Comparison of ENCODE assay signal across 9 mouse cellular contexts in genomic region chr11:100408076-100408834, GRCm38 (mm10). TPM values are rescaled to one million over a fixed set of nuclear protein-coding genes. Genes with fewer than 3 reads are reported as not detected.
DNase-seq lines count a peak whose midpoint lies in the region; ATAC-seq and TF ChIP-seq lines count a peak whose summit lies in the region.
"Had no signal": no experiment of that assay in that cellular context is flagged by ENCODE, and none has a peak within 500 bp of the region (broad histone marks: within the 10 kb centered on the region; RNA-seq: fewer than 3 reads in every experiment).

No protein-coding gene starts in this region.

- H3K27me3 ChIP-seq in hindbrain, embryonic 11.5 days (ENCODE audit: control insufficient read depth, insufficient read depth, low read length), result no peaks in the 10 kb centered on the region
- 0 out of 2 replicates have a peak, but pooled peaks cover 1% of the 10 kb centered on the region for H3K27me3 ChIP-seq in hindbrain, embryonic 12.5 days
- H3K27me3 ChIP-seq in E14TG2a.4 (ENCODE audit: insufficient read depth, low read length), result peaks cover 12% of the 10 kb centered on the region
- no peaks in the 10 kb centered on the region for H3K27me3 ChIP-seq in cerebellum, adult 2 months (ENCODE audit: control insufficient read depth, insufficient read depth, low read length)
- no peaks in the 10 kb centered on the region for H3K27me3 ChIP-seq in kidney, postnatal 0 days (ENCODE audit: insufficient read depth, low read length)
- H3K27me3 ChIP-seq in lung, postnatal 0 days (replicated peaks; ENCODE audit: insufficient read depth, low read length), result no peaks in the 10 kb centered on the region

- TF ChIP-seq POLR2A in cerebellum, adult 2 months (IDR thresholded peaks at IDR 0.05; ENCODE audit: borderline replicate concordance, insufficient read depth, low read length), result no peak

- no peak overlapping the region for H3K4me3 ChIP-seq in hindbrain, embryonic 11.5 days (ENCODE audit: low read depth, low read length)
- no peak overlapping the region for H3K4me3 ChIP-seq in hindbrain, embryonic 12.5 days
- H3K4me3 ChIP-seq in E14TG2a.4 (replicated peaks; ENCODE audit: low read length), result no peak overlapping the region
- H3K4me3 ChIP-seq in cerebellum, adult 2 months (replicated peaks; ENCODE audit: insufficient read depth, low read depth, low read length), result no peak overlapping the region
- H3K4me3 ChIP-seq in kidney, postnatal 0 days (replicated peaks; ENCODE audit: low read depth, low read length), result no peak overlapping the region
- H3K4me3 ChIP-seq in lung, postnatal 0 days (ENCODE audit: low read depth, low read length), result no peak overlapping the region

- H3K4me2 ChIP-seq in hindbrain, embryonic 11.5 days (replicated peaks; ENCODE audit: low read depth, low read length), result no peak overlapping the region
- no peak overlapping the region for H3K4me2 ChIP-seq in hindbrain, embryonic 12.5 days (replicated peaks)
- no peak overlapping the region for H3K4me2 ChIP-seq in kidney, postnatal 0 days (ENCODE audit: low read length)
- no peak overlapping the region for H3K4me2 ChIP-seq in lung, postnatal 0 days (replicated peaks; ENCODE audit: low read depth, low read length)

- 49% methylated on average over 10 of the region's 10 CpGs for WGBS in hindbrain, embryonic 11.5 days
- WGBS in hindbrain, embryonic 12.5 days, result 48% methylated on average over 10 of the region's 10 CpGs
- 32% methylated on average over 10 of the region's 10 CpGs for WGBS in cerebellum, adult 2 months
- WGBS in kidney, postnatal 0 days, result 44% methylated on average over 10 of the region's 10 CpGs
- 37% methylated on average over 10 of the region's 10 CpGs for WGBS in lung, postnatal 0 days

- H3K36me3 ChIP-seq in hindbrain, embryonic 11.5 days (ENCODE audit: control insufficient read depth, insufficient read depth, low read length), result no peaks in the 10 kb centered on the region
- 0 out of 2 replicates have a peak, but pooled peaks cover 6% of the 10 kb centered on the region for H3K36me3 ChIP-seq in hindbrain, embryonic 12.5 days
- H3K36me3 ChIP-seq in E14TG2a.4 (ENCODE audit: insufficient read depth, low read length), result peaks cover 37% of the 10 kb centered on the region
- 0 out of 2 replicates have a peak, but pooled peaks cover 10% of the 10 kb centered on the region for H3K36me3 ChIP-seq in kidney, postnatal 0 days (ENCODE audit: insufficient read depth, low read length)
- peaks cover 5% of the 10 kb centered on the region; the same call in 1 of the 2 replicates for H3K36me3 ChIP-seq in lung, postnatal 0 days (ENCODE audit: insufficient read depth, low read length)

- no peaks in the 10 kb centered on the region for H3K4me1 ChIP-seq in hindbrain, embryonic 11.5 days (replicated peaks; ENCODE audit: control insufficient read depth, insufficient read depth, low read length)
- H3K4me1 ChIP-seq in hindbrain, embryonic 12.5 days, result peaks cover 13% of the 10 kb centered on the region
- peaks cover 78% of the 10 kb centered on the region for H3K4me1 ChIP-seq in E14TG2a.4 (replicated peaks; ENCODE audit: low read depth, low read length)
- H3K4me1 ChIP-seq in cerebellum, adult 2 months (ENCODE audit: control insufficient read depth, insufficient read depth, low read length), result peaks cover 41% of the 10 kb centered on the region
- peaks cover 18% of the 10 kb centered on the region for H3K4me1 ChIP-seq in kidney, postnatal 0 days (replicated peaks; ENCODE audit: insufficient read depth, low read length)
- peaks cover 7% of the 10 kb centered on the region for H3K4me1 ChIP-seq in lung, postnatal 0 days (ENCODE audit: insufficient read depth, low read depth, low read length)

- no peak for TF ChIP-seq EP300 in lung, postnatal 0 days (IDR thresholded peaks at IDR 0.05)

- peak; percentile 75 for DNase-seq in hindbrain, embryonic 11.5 days (ENCODE audit: low spot score)
- peak; percentile 80 to 83 for DNase-seq in cerebellum, adult 2 months
- DNase-seq in gastrocnemius, postnatal 10 days, result peak; percentile 76
- DNase-seq in kidney, postnatal 0 days (ENCODE audit: low spot score), result peak; percentile 94
- peak; percentile 92 for DNase-seq in lung, postnatal 0 days (ENCODE audit: low spot score)
- peak; percentile 45 to 72 for DNase-seq in thymus, adult 18-20 months

- TF ChIP-seq CTCF in E14TG2a.4 (conservative IDR thresholded peaks at IDR 0.05; ENCODE audit: low read length), result peak; percentile 66
- TF ChIP-seq CTCF in cerebellum, adult 2 months (IDR thresholded peaks at IDR 0.05; ENCODE audit: borderline replicate concordance, insufficient read depth, low read depth, low read length), result peak; percentile 72
- TF ChIP-seq CTCF in kidney, postnatal 0 days (IDR thresholded peaks at IDR 0.05; ENCODE audit: low read depth), result peak; percentile 92
- peak; percentile 92 for TF ChIP-seq CTCF in lung, postnatal 0 days (IDR thresholded peaks at IDR 0.05)

- no peaks in the 10 kb centered on the region for H3K9me3 ChIP-seq in hindbrain, embryonic 11.5 days (ENCODE audit: control insufficient read depth, low read length)
- H3K9me3 ChIP-seq in hindbrain, embryonic 12.5 days (replicated peaks), result no peaks in the 10 kb centered on the region
- no peaks in the 10 kb centered on the region for H3K9me3 ChIP-seq in E14TG2a.4 (ENCODE audit: low read length)
- H3K9me3 ChIP-seq in kidney, postnatal 0 days (replicated peaks; ENCODE audit: low read length), result no peaks in the 10 kb centered on the region
- H3K9me3 ChIP-seq in lung, postnatal 0 days (ENCODE audit: low read length), result no peaks in the 10 kb centered on the region

- no peak overlapping the region for H3K9ac ChIP-seq in hindbrain, embryonic 11.5 days (ENCODE audit: low read depth, low read length)
- no peak overlapping the region for H3K9ac ChIP-seq in hindbrain, embryonic 12.5 days
- H3K9ac ChIP-seq in kidney, postnatal 0 days (ENCODE audit: low read depth, low read length), result no peak overlapping the region
- no peak overlapping the region for H3K9ac ChIP-seq in lung, postnatal 0 days (replicated peaks; ENCODE audit: low read depth)

- no peak overlapping the region for H3K27ac ChIP-seq in hindbrain, embryonic 11.5 days (ENCODE audit: low read depth, low read length)
- H3K27ac ChIP-seq in hindbrain, embryonic 12.5 days, result no peak overlapping the region
- H3K27ac ChIP-seq in cerebellum, adult 2 months (ENCODE audit: insufficient read depth, low read length), result peak overlapping the region; percentile 63
- no peak overlapping the region for H3K27ac ChIP-seq in kidney, postnatal 0 days
- no peak overlapping the region for H3K27ac ChIP-seq in lung, postnatal 0 days (ENCODE audit: low read length)

- no peak for ATAC-seq in hindbrain, embryonic 11.5 days (ENCODE audit: low FRiP score)
- no peak for ATAC-seq in hindbrain, embryonic 12.5 days (ENCODE audit: low FRiP score)
- ATAC-seq in kidney, postnatal 0 days (replicated peaks; ENCODE audit: low FRiP score, low read depth), result peak; percentile 61; the same call in 1 of the 2 replicates
- peak; percentile 52; the same call in 1 of the 2 replicates for ATAC-seq in lung, postnatal 0 days

RNA-seq across cellular contexts. Expression of gene P3h4, which starts 6.4 kb away (rescaled TPM):
- 19.6 and 22.9 TPM in 2 replicates for polyA plus RNA-seq in hindbrain, embryonic 11.5 days (2014; fragmentation: Nextera tagmentation; extraction: Ambion mirVana)
- 34.3 and 35.9 TPM in 2 replicates for polyA plus RNA-seq in hindbrain, embryonic 12.5 days (2016; fragmentation: Nextera tagmentation; extraction: Ambion mirVana)
- 17.6 and 19.6 TPM in 2 replicates for polyA plus RNA-seq in cerebellum, adult 2 months (2012; rRNA removed)
- total RNA-seq in gastrocnemius, postnatal 10 days (2021), result 10 to 100 TPM; 15.4 to 22.8 TPM
- polyA plus RNA-seq in kidney, postnatal 0 days (2015; fragmentation: Nextera tagmentation; extraction: Ambion mirVana), result 51.4 and 54.5 TPM in 2 replicates
- 44.9 and 47.1 TPM in 2 replicates for polyA plus RNA-seq in lung, postnatal 0 days (2015; fragmentation: Nextera tagmentation; extraction: Ambion mirVana)

RNA-seq across cellular contexts. Expression of gene Fkbp10, which starts 7.2 kb away (rescaled TPM):
- 38.7 and 46.1 TPM in 2 replicates for polyA plus RNA-seq in hindbrain, embryonic 11.5 days (2014; fragmentation: Nextera tagmentation; extraction: Ambion mirVana)
- 72.5 and 75.6 TPM in 2 replicates for polyA plus RNA-seq in hindbrain, embryonic 12.5 days (2016; fragmentation: Nextera tagmentation; extraction: Ambion mirVana)
- 8.0 and 8.6 TPM in 2 replicates for polyA plus RNA-seq in cerebellum, adult 2 months (2012; rRNA removed)
- total RNA-seq in gastrocnemius, postnatal 10 days (2021), result 10 to 100 TPM; 46.6 to 65.6 TPM
- polyA plus RNA-seq in kidney, postnatal 0 days (2015; fragmentation: Nextera tagmentation; extraction: Ambion mirVana), result 108 and 122 TPM in 2 replicates
- polyA plus RNA-seq in lung, postnatal 0 days (2015; fragmentation: Nextera tagmentation; extraction: Ambion mirVana), result 75.6 and 86.5 TPM in 2 replicates

RNA-seq across cellular contexts. Expression of gene Jup, which starts 10.7 kb away (rescaled TPM):
- 26.7 and 30.7 TPM in 2 replicates for polyA plus RNA-seq in hindbrain, embryonic 11.5 days (2014; fragmentation: Nextera tagmentation; extraction: Ambion mirVana)
- 64.0 and 64.6 TPM in 2 replicates for polyA plus RNA-seq in hindbrain, embryonic 12.5 days (2016; fragmentation: Nextera tagmentation; extraction: Ambion mirVana)
- 127 and 162 TPM in 2 replicates for polyA plus RNA-seq in cerebellum, adult 2 months (2012; rRNA removed)
- 10 to 100 TPM; 81.4 to 90.0 TPM for total RNA-seq in gastrocnemius, postnatal 10 days (2021)
- 119 and 129 TPM in 2 replicates for polyA plus RNA-seq in kidney, postnatal 0 days (2015; fragmentation: Nextera tagmentation; extraction: Ambion mirVana)
- polyA plus RNA-seq in lung, postnatal 0 days (2015; fragmentation: Nextera tagmentation; extraction: Ambion mirVana), result 231 and 251 TPM in 2 replicates

RNA-seq across cellular contexts. Expression of gene Nt5c3b, which starts 33.4 kb away (rescaled TPM):
- 92.6 and 96.0 TPM in 2 replicates for polyA plus RNA-seq in hindbrain, embryonic 11.5 days (2014; fragmentation: Nextera tagmentation; extraction: Ambion mirVana)
- 101 and 112 TPM in 2 replicates for polyA plus RNA-seq in hindbrain, embryonic 12.5 days (2016; fragmentation: Nextera tagmentation; extraction: Ambion mirVana)
- 79.9 and 85.7 TPM in 2 replicates for polyA plus RNA-seq in cerebellum, adult 2 months (2012; rRNA removed)
- 10 to 100 TPM; 19.3 to 24.4 TPM for total RNA-seq in gastrocnemius, postnatal 10 days (2021)
- 97.6 and 98.6 TPM in 2 replicates for polyA plus RNA-seq in kidney, postnatal 0 days (2015; fragmentation: Nextera tagmentation; extraction: Ambion mirVana)
- 56.3 and 57.6 TPM in 2 replicates for polyA plus RNA-seq in lung, postnatal 0 days (2015; fragmentation: Nextera tagmentation; extraction: Ambion mirVana)

RNA-seq across cellular contexts. Expression of gene Klhl10, which starts 33.5 kb away (rescaled TPM):
- 0.66 and 0.68 TPM in 2 replicates for polyA plus RNA-seq in hindbrain, embryonic 11.5 days (2014; fragmentation: Nextera tagmentation; extraction: Ambion mirVana)
- polyA plus RNA-seq in hindbrain, embryonic 12.5 days (2016; fragmentation: Nextera tagmentation; extraction: Ambion mirVana), result 0.68 and 0.94 TPM in 2 replicates
- 0.46 and 0.49 TPM in 2 replicates for polyA plus RNA-seq in cerebellum, adult 2 months (2012; rRNA removed)
- total RNA-seq in gastrocnemius, postnatal 10 days (2021), result under 1 TPM; 0.38 to 0.63 TPM
- polyA plus RNA-seq in kidney, postnatal 0 days (2015; fragmentation: Nextera tagmentation; extraction: Ambion mirVana), result 0.29 and 0.32 TPM in 2 replicates
- 0.38 and 0.43 TPM in 2 replicates for polyA plus RNA-seq in lung, postnatal 0 days (2015; fragmentation: Nextera tagmentation; extraction: Ambion mirVana)
- polyA plus RNA-seq: liver, embryonic 16.5 days had no signal

Comparison
In these comparisons a context has a peak if more than half of its experiments do, and no peak if none do; other contexts are left out.
1. ATAC-seq: peak in kidney, postnatal 0 days (single experiment) and lung, postnatal 0 days (single experiment); none in hindbrain, embryonic 11.5 days (single experiment) and hindbrain, embryonic 12.5 days (single experiment).
2. Peak in every context shown above with its lines, with median percentiles within 50 percentile points of each other: DNase-seq and CTCF ChIP-seq.